Mouse (Mus musculus) liver, postnatal 0 days (tissue): ENCODE measurements around the gene Inppl1.

ENCODE experiments used
- CTCF ChIP-seq: sonication (generic); IDR thresholded peaks from 2 replicates; pipeline ENCODE4 v1.5.1; 2016; ENCODE audit warnings: antibody characterized with exemption, low read depth
- EP300 ChIP-seq: IDR thresholded peaks from 2 replicates; pipeline ENCODE4 v1.6.1; 2016; ENCODE audit warnings: antibody characterized with exemption, low read depth, mild to moderate bottlenecking

- no peak for TF ChIP-seq EP300
- no peak for TF ChIP-seq CTCF
Measured at GRCm38 (mm10) chr7:101837154-101837605, 849 bp downstream of the Inppl1 start.
